Mouse (Mus musculus): ENCODE data around the gene Mtch2. TPM values are rescaled to one million over a fixed set of nuclear protein-coding genes. Genes with fewer than 3 reads are reported as not detected.

Gene Mtch2
- total RNA-seq, 1 experiment: 162 TPM

GRCm38 (mm10) chr2:90875239-90875638 is 28.3 kb downstream of the Mtch2 start:
- in situ Hi-C loops (cut with MboI; ENCODE audit: low sequenced_read_pairs in 2 of 2, unreplicated experiment in 2 of 2): no loop called here
- H3K36me3 ChIP-seq (ENCODE audit: control insufficient read depth, insufficient read depth, low read length, poor library complexity, severe bottlenecking): no peaks in the 10 kb centered on the region
- H3K4me3 ChIP-seq (ENCODE audit: insufficient read depth in 1 of 2, low read depth in 1 of 2, low read length in 2 of 2, poor library complexity in 1 of 2, severe bottlenecking in 1 of 2): no peak overlapping the region
- H3K9me3 ChIP-seq (ENCODE audit: control insufficient read depth, insufficient read depth, low read depth, low read length): no peaks in the 10 kb centered on the region
- DNase-seq (ENCODE audit: low read depth, low spot score): no peak
- H3K27ac ChIP-seq (ENCODE audit: insufficient read depth, low read depth, low read length, poor library complexity, severe bottlenecking): no peak overlapping the region
- no peaks in the 10 kb centered on the region for H3K4me1 ChIP-seq (ENCODE audit: control insufficient read depth in 2 of 2, insufficient read depth in 2 of 2, low read length in 2 of 2, poor library complexity in 1 of 2)
- H3K9ac ChIP-seq (ENCODE audit: insufficient read depth, low read depth, low read length, poor library complexity, severe bottlenecking): no peak overlapping the region
- no peak for TF ChIP-seq ZC3H11A (IDR thresholded peaks at IDR 0.05; ENCODE audit: borderline replicate concordance, low read depth, low read length)
- no peak for TF ChIP-seq ZNF384 (IDR thresholded peaks at IDR 0.05; ENCODE audit: low read depth, low read length)
- no peak for TF ChIP-seq MAFK (IDR thresholded peaks at IDR 0.05; ENCODE audit: insufficient read depth, low read depth, low read length)
- TF ChIP-seq HCFC1 (IDR thresholded peaks at IDR 0.05; ENCODE audit: borderline replicate concordance, insufficient read depth, low read length): no peak
- no peak for TF ChIP-seq CHD2 (IDR thresholded peaks at IDR 0.05; ENCODE audit: low read depth, low read length)

GRCm38 (mm10) chr2:90877584-90878259 is 30.8 kb downstream of the Mtch2 start:
- H3K36me3 ChIP-seq (ENCODE audit: control insufficient read depth, insufficient read depth, low read length, poor library complexity, severe bottlenecking): no peaks in the 10 kb centered on the region
- in situ Hi-C loops (cut with MboI; ENCODE audit: low sequenced_read_pairs in 2 of 2, unreplicated experiment in 2 of 2): no loop called here
- no peak overlapping the region for H3K4me3 ChIP-seq (ENCODE audit: insufficient read depth in 1 of 2, low read depth in 1 of 2, low read length in 2 of 2, poor library complexity in 1 of 2, severe bottlenecking in 1 of 2)
- H3K9ac ChIP-seq (ENCODE audit: insufficient read depth, low read depth, low read length, poor library complexity, severe bottlenecking): no peak overlapping the region
- DNase-seq (ENCODE audit: low read depth, low spot score): no peak
- TF ChIP-seq MAFK (IDR thresholded peaks at IDR 0.05; ENCODE audit: insufficient read depth, low read depth, low read length): no peak
- TF ChIP-seq HCFC1 (IDR thresholded peaks at IDR 0.05; ENCODE audit: borderline replicate concordance, insufficient read depth, low read length): no peak
- TF ChIP-seq ZNF384 (IDR thresholded peaks at IDR 0.05; ENCODE audit: low read depth, low read length): no peak
- TF ChIP-seq CHD2 (IDR thresholded peaks at IDR 0.05; ENCODE audit: low read depth, low read length): no peak
- no peak for TF ChIP-seq ZC3H11A (IDR thresholded peaks at IDR 0.05; ENCODE audit: borderline replicate concordance, low read depth, low read length)
- no peaks in the 10 kb centered on the region for H3K9me3 ChIP-seq (ENCODE audit: control insufficient read depth, insufficient read depth, low read depth, low read length)
- no peaks in the 10 kb centered on the region for H3K4me1 ChIP-seq (ENCODE audit: control insufficient read depth in 2 of 2, insufficient read depth in 2 of 2, low read length in 2 of 2, poor library complexity in 1 of 2)
- H3K27ac ChIP-seq (ENCODE audit: insufficient read depth, low read depth, low read length, poor library complexity, severe bottlenecking): no peak overlapping the region

GRCm38 (mm10) chr2:90879419-90879818 is 32.5 kb downstream of the Mtch2 start:
- no peaks in the 10 kb centered on the region for H3K36me3 ChIP-seq (ENCODE audit: control insufficient read depth, insufficient read depth, low read length, poor library complexity, severe bottlenecking)
- H3K9ac ChIP-seq (ENCODE audit: insufficient read depth, low read depth, low read length, poor library complexity, severe bottlenecking): no peak overlapping the region
- H3K27ac ChIP-seq (ENCODE audit: insufficient read depth, low read depth, low read length, poor library complexity, severe bottlenecking): no peak overlapping the region
- no peak for DNase-seq (ENCODE audit: low read depth, low spot score)
- no peak overlapping the region for H3K4me3 ChIP-seq (ENCODE audit: insufficient read depth in 1 of 2, low read depth in 1 of 2, low read length in 2 of 2, poor library complexity in 1 of 2, severe bottlenecking in 1 of 2)
- TF ChIP-seq ZNF384 (IDR thresholded peaks at IDR 0.05; ENCODE audit: low read depth, low read length) (no peak), CHD2 (IDR thresholded peaks at IDR 0.05; ENCODE audit: low read depth, low read length) (no peak), MAFK (IDR thresholded peaks at IDR 0.05; ENCODE audit: insufficient read depth, low read depth, low read length) (no peak), HCFC1 (IDR thresholded peaks at IDR 0.05; ENCODE audit: borderline replicate concordance, insufficient read depth, low read length) (no peak), ZC3H11A (IDR thresholded peaks at IDR 0.05; ENCODE audit: borderline replicate concordance, low read depth, low read length) (no peak)
- no peaks in the 10 kb centered on the region for H3K4me1 ChIP-seq (ENCODE audit: control insufficient read depth in 2 of 2, insufficient read depth in 2 of 2, low read length in 2 of 2, poor library complexity in 1 of 2)
- in situ Hi-C loops (cut with MboI; ENCODE audit: low sequenced_read_pairs in 2 of 2, unreplicated experiment in 2 of 2): no loop called here
- H3K9me3 ChIP-seq (ENCODE audit: control insufficient read depth, insufficient read depth, low read depth, low read length): no peaks in the 10 kb centered on the region

- in situ Hi-C loops (cut with MboI; ENCODE audit: low sequenced_read_pairs in 2 of 2, unreplicated experiment in 2 of 2): no loop called here
- DNase-seq (ENCODE audit: low read depth, low spot score): no peak
- Histone ChIP-seq H3K9ac (ENCODE audit: insufficient read depth, low read depth, low read length, poor library complexity, severe bottlenecking) (no peak overlapping the region), H3K9me3 (ENCODE audit: control insufficient read depth, insufficient read depth, low read depth, low read length) (no peaks in the 10 kb centered on the region), H3K27ac (ENCODE audit: insufficient read depth, low read depth, low read length, poor library complexity, severe bottlenecking) (no peak overlapping the region), H3K36me3 (ENCODE audit: control insufficient read depth, insufficient read depth, low read length, poor library complexity, severe bottlenecking) (no peaks in the 10 kb centered on the region), H3K4me3 (ENCODE audit: insufficient read depth in 1 of 2, low read depth in 1 of 2, low read length in 2 of 2, poor library complexity in 1 of 2, severe bottlenecking in 1 of 2) (no peak overlapping the region), H3K4me1 (ENCODE audit: control insufficient read depth in 2 of 2, insufficient read depth in 2 of 2, low read length in 2 of 2, poor library complexity in 1 of 2) (peaks cover 0 to 7% of the 10 kb centered on the region in 2 experiments; a peak in 1 of 4 replicates)
- no peak for TF ChIP-seq ZNF384 (IDR thresholded peaks at IDR 0.05; ENCODE audit: low read depth, low read length)
- TF ChIP-seq HCFC1 (IDR thresholded peaks at IDR 0.05; ENCODE audit: borderline replicate concordance, insufficient read depth, low read length): no peak
- no peak for TF ChIP-seq ZC3H11A (IDR thresholded peaks at IDR 0.05; ENCODE audit: borderline replicate concordance, low read depth, low read length)
- TF ChIP-seq MAFK (IDR thresholded peaks at IDR 0.05; ENCODE audit: insufficient read depth, low read depth, low read length): no peak
- no peak for TF ChIP-seq CHD2 (IDR thresholded peaks at IDR 0.05; ENCODE audit: low read depth, low read length)
These were observed 33.3 kb downstream of the Mtch2 start for GRCm38 (mm10) chr2:90880144-90880785.
